Mouse (Mus musculus): Measurements from ENCODE around the gene Zfp275. TPM values are rescaled to one million over a fixed set of nuclear protein-coding genes. Genes with fewer than 3 reads are reported as not detected.
"Not testable (repeated sequence)": the region's sequence is repeated elsewhere in the genome, so short reads cannot be mapped to it uniquely, and the experiment has no call there.

Gene Zfp275
- total RNA-seq, 2 experiments from 2014 or later, result 3.9 to 7.7 TPM

DNA sequence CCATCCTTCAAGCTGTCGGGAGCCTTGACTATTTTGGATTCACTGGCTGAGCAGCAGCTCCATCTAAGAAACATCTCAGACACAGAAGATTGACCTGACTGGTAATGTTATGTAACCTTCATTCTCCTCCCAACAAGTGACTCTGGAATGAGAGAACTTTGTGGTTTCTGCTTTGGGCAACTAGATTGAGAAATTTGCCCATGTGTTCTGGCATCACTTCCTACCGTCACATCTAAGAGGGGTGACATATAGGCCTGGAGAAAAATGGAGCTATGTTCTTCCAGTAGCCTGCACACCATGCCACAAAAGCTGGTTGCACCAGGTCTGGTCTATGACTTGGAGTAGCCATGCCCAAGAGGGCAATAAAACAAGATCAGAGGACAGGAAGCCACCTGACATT, 13.7 kb downstream of the Zfp275 start:
- no peak for TF ChIP-seq CTCF (IDR thresholded peaks at IDR 0.05)
- H3K27ac ChIP-seq, result no peak overlapping the region
- no peak for DNase-seq
- intact Hi-C loops (cut with DNase I), result no loop called here
- H3K4me3 ChIP-seq, result no peak overlapping the region

DNA sequence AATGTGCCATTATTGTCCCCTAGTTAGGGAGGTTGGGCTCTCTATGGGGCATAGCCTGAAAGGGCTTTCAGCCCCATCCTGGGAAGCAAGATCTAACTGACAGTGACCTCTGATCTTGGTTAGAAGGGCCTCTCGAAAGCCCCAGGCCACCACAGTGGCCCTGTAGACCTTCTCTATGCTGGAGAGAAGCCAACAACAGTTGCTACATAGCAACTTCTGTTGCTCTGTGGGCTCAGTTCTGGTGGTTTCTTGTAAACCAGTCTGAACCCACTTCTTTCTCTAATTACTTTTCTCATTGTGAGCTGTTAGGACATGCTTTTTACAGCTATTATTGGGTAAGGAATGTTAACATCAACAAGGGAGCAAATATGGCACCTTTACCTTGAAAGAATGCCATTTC, 14.3 kb downstream of the Zfp275 start:
- Histone ChIP-seq H3K4me3 (no peak overlapping the region), H3K27ac (no peak overlapping the region)
- DNase-seq, result no peak
- intact Hi-C loops (cut with DNase I), result no loop called here
- no peak for TF ChIP-seq CTCF (IDR thresholded peaks at IDR 0.05)

DNA sequence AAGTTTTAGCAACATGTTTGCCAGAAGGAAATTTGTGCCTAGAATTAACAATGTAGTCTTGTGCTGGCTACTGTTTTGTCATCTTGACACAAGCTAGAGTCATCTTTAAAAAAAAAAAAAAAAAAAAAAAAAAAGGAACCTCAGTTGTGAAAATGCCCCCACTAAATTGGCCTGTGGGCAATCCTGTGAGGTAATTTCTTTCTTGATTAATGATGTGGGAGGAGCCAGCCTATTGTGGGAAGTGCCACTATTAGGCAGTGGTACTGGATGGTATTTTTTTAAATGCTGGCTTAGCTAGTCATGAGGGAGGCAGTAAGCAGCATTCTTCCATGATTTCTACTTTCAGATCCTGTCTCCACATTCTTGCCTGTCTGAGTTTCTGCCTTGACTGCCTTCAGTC, 20.9 kb downstream of the Zfp275 start:
- DNase-seq, result no peak
- Histone ChIP-seq H3K4me3 (no peak overlapping the region), H3K27ac (no peak overlapping the region)
- TF ChIP-seq CTCF (IDR thresholded peaks at IDR 0.05), result no peak
- intact Hi-C loops (cut with DNase I), result no loop called here

DNA sequence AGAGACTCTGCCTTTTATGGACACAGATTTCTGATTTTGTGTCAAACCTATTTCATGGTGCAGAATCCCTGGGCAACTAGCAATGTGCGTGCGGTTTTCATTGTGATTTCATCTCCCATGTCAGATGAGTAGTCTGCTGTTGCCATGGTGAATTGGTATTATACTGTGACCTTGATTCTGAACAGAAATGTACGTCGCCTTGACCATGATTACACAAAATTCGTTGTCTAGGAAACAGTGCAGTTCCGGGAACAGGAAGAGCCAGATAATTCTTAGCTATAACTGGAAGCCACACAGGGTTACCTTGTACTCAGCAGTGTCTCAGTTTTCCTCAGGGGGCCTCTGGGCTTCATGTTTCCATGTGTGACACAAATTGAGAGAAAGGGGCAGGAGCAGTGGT, 42.0 kb downstream of the Zfp275 start:
- DNase-seq, result no peak
- Histone ChIP-seq H3K27ac (no peak overlapping the region), H3K4me3 (no peak overlapping the region)
- intact Hi-C loops (cut with DNase I), result no loop called here
- no peak for TF ChIP-seq CTCF (IDR thresholded peaks at IDR 0.05)

- no peak overlapping the region for H3K27ac ChIP-seq
- H3K4me3 ChIP-seq, result no peak overlapping the region
- no peak for DNase-seq
- intact Hi-C loops (cut with DNase I), result no loop called here
- no peak for TF ChIP-seq CTCF (IDR thresholded peaks at IDR 0.05)
Measured at GRCm38 (mm10) chrX:73384924-73385323, 42.5 kb downstream of the Zfp275 start.

DNA sequence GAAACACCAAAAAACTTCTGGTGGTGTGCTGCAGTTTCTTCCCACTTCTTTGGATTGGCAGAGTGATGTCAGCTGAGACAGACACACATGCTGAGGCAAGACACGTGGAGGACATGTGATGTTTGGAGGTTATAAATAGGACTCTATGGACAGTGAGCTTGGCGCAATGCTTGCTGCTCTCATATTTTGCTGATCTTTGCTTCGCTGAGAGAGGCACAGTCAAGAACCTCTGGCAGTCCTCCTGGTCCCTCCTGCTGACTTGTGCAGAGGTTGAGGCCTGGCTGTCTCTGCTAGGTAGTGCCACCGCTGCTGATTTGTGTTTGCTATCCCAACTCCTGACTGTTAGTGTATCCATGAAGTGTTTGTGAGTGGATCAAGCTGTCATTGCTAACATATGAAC, 49.1 kb downstream of the Zfp275 start:
- Histone ChIP-seq H3K27ac (peak overlapping the region; percentile 78), H3K4me3 (no peak overlapping the region)
- no peak for TF ChIP-seq CTCF (IDR thresholded peaks at IDR 0.05)
- DNase-seq, result peak; percentile 75
- intact Hi-C loops (cut with DNase I), result no loop called here

- TF ChIP-seq CTCF (IDR thresholded peaks at IDR 0.05), result no peak
- no peak overlapping the region for H3K4me3 ChIP-seq
- intact Hi-C loops (cut with DNase I), result no loop called here
- H3K27ac ChIP-seq, result no peak overlapping the region
- DNase-seq, result no peak
Measured at GRCm38 (mm10) chrX:73396446-73396845, 54.0 kb downstream of the Zfp275 start.

- H3K27ac ChIP-seq; DNase-seq; H3K4me3 ChIP-seq; intact Hi-C loops (cut with DNase I): not testable (repeated sequence)
Measured at GRCm38 (mm10) chrX:73398636-73399035, 56.2 kb downstream of the Zfp275 start, which contains the start of gene Gm18336. TSS of gene Gm18336 (minus strand) at chrX:73398736.

- Histone ChIP-seq H3K27ac (no peak overlapping the region), H3K4me3 (no peak overlapping the region)
- TF ChIP-seq CTCF (IDR thresholded peaks at IDR 0.05), result no peak
- DNase-seq, result no peak
- intact Hi-C loops (cut with DNase I), result no loop called here
Measured at GRCm38 (mm10) chrX:73400951-73401350, 58.5 kb downstream of the Zfp275 start.

GRCm38 (mm10) chrX:73401616-73402015, 59.2 kb downstream of the Zfp275 start:
- TF ChIP-seq CTCF (IDR thresholded peaks at IDR 0.05), result no peak
- intact Hi-C loops (cut with DNase I), result no loop called here
- DNase-seq, result no peak
- no peak overlapping the region for H3K27ac ChIP-seq
- no peak overlapping the region for H3K4me3 ChIP-seq

Other genes starting within 250 kb of the Zfp275 start
- gene Xlr3a, start 245.5 kb upstream of the Zfp275 start, total RNA-seq (2021), result under 1 TPM in 1 of 2 experiments, not detected in 1; 0.11 TPM
- not detected for gene Gm14685, start 225.6 kb upstream of the Zfp275 start, total RNA-seq (2021)
- gene Xlr5b, start 193.8 kb upstream of the Zfp275 start, total RNA-seq (2021), result not detected
- not detected for gene DXBay18, start 193.2 kb upstream of the Zfp275 start, total RNA-seq (2021)
- not detected for gene Spin2d, start 165.6 kb upstream of the Zfp275 start, total RNA-seq (2021)
- 1 to 10 TPM in 1 of 2 experiments, under 1 TPM in 1; 0.17 to 4.8 TPM for gene Xlr3b, start 150.4 kb upstream of the Zfp275 start, total RNA-seq (2021)
- not detected for gene Xlr4b, start 128.3 kb upstream of the Zfp275 start, total RNA-seq (2021)
- gene F8a, start 114.3 kb upstream of the Zfp275 start, total RNA-seq (2021), result 1 to 10 TPM; 5.6 to 6.6 TPM
- gene Xlr4c, start 99.5 kb upstream of the Zfp275 start, total RNA-seq (2021), result not detected
- under 1 TPM in 1 of 2 experiments, not detected in 1; 0.22 TPM for gene Xlr3c, start 77.2 kb upstream of the Zfp275 start, total RNA-seq (2021)
- not detected for gene Xlr5a, start 49.6 kb upstream of the Zfp275 start, total RNA-seq (2021)
- gene Xlr5c, start 49.6 kb upstream of the Zfp275 start, total RNA-seq (2021), result not detected
- gene Gm45015, start 5.8 kb upstream of the Zfp275 start, total RNA-seq (2021), result not detected
- gene Gm18336, start 56.1 kb downstream of the Zfp275 start, total RNA-seq (2021), result not detected
- gene Zfp92, start 68.5 kb downstream of the Zfp275 start, total RNA-seq (2021), result under 1 TPM in 1 of 2 experiments, not detected in 1; 0.03 TPM
- gene Trex2, start 92.7 kb downstream of the Zfp275 start, total RNA-seq (2021), result not detected
- 10 to 100 TPM in 1 of 2 experiments, 1 to 10 TPM in 1; 9.3 to 10.7 TPM for gene Haus7, start 116.4 kb downstream of the Zfp275 start, total RNA-seq (2021)
- gene Bgn, start 141.0 kb downstream of the Zfp275 start, total RNA-seq (2021), result 10 to 100 TPM; 37.5 to 70.6 TPM
- gene Atp2b3, start 160.5 kb downstream of the Zfp275 start, total RNA-seq (2021), result 10 to 100 TPM; 10.1 to 12.7 TPM